Mouse (Mus musculus) embryonic fibroblast, embryonic 13.5 days (primary cell): ENCODE measurements at regions not wholly inside any gene's neighbourhood (a gene's known extent, or its start where the extent isn't known, plus 50 kb on each side); places are given as distances from the start of the nearest gene placed in this dataset.
A peak's percentile ranks its signal among the peaks of the same experiment; 100 is the strongest.

Experiments
- H3K27ac ChIP-seq: 2 replicates; pipeline ENCODE4 v1.5.1; 2012; ENCODE audit warnings: low read length, control low read depth, inconsistent platforms; ENCODE audit not compliant: insufficient read depth
- H3K4me1 ChIP-seq: 2 replicates; pipeline ENCODE4 v1.6.1; 2011; ENCODE audit warnings: low read length; ENCODE audit not compliant: control insufficient read depth, insufficient read depth
- H3K4me3 ChIP-seq: 2 replicates; pipeline ENCODE4 v1.5.1; 2011; ENCODE audit warnings: mild to moderate bottlenecking, control low read depth, low read length; ENCODE audit not compliant: insufficient read depth
- CTCF ChIP-seq: IDR thresholded peaks from 2 replicates; pipeline ENCODE4 v1.5.1; 2011; ENCODE audit warnings: mild to moderate bottlenecking, control low read depth, low read length, moderate library complexity, borderline replicate concordance; ENCODE audit not compliant: insufficient read depth
- POLR2A ChIP-seq: IDR thresholded peaks from 2 replicates; pipeline ENCODE4 v1.6.1; 2011; ENCODE audit warnings: low read depth, mild to moderate bottlenecking, control low read depth, low read length, moderate library complexity

GRCm38 (mm10) chr8:28117997-28118778 lies 670.7 kb downstream of the Poteg start:
- no peaks in the 10 kb centered on the region for H3K4me1 ChIP-seq
- TF ChIP-seq POLR2A (no peak), CTCF (no peak)
- no peak overlapping the region for H3K27ac ChIP-seq
- H3K4me3 ChIP-seq, result no peak overlapping the region

GRCm38 (mm10) chr8:28125021-28125420 lies 677.6 kb downstream of the Poteg start:
- no peak overlapping the region for H3K4me3 ChIP-seq
- H3K27ac ChIP-seq, result no peak overlapping the region
- TF ChIP-seq POLR2A (no peak), CTCF (no peak)
- no peaks in the 10 kb centered on the region for H3K4me1 ChIP-seq

GRCm38 (mm10) chr8:28141916-28142315 lies 694.4 kb downstream of the Poteg start:
- H3K27ac ChIP-seq, result no peak overlapping the region
- no peak overlapping the region for H3K4me3 ChIP-seq
- H3K4me1 ChIP-seq, result 0 out of 2 replicates have a peak, but pooled peaks cover 2% of the 10 kb centered on the region
- TF ChIP-seq POLR2A (no peak), CTCF (no peak)

- Histone ChIP-seq H3K4me3 (no peak overlapping the region), H3K27ac (peak overlapping the region; percentile 70), H3K4me1 (peaks cover 8% of the 10 kb centered on the region)
- TF ChIP-seq CTCF (no peak), POLR2A (no peak)
Observed at GRCm38 (mm10) chr8:28148599-28149452, 701.4 kb downstream of the Poteg start.

GRCm38 (mm10) chr8:28149453-28149767 lies 701.9 kb downstream of the Poteg start:
- TF ChIP-seq CTCF (no peak), POLR2A (no peak)
- H3K27ac ChIP-seq, result peak overlapping the region; percentile 70
- no peak overlapping the region for H3K4me3 ChIP-seq

GRCm38 (mm10) chr8:28160651-28161050 lies 713.2 kb downstream of the Poteg start:
- Histone ChIP-seq H3K27ac (no peak overlapping the region), H3K4me1 (no peaks in the 10 kb centered on the region), H3K4me3 (no peak overlapping the region)
- no peak for TF ChIP-seq CTCF
- TF ChIP-seq POLR2A, result no peak

More at GRCm38 (mm10) chr8:28149453-28149767, 701.9 kb downstream of the Poteg start:
- H3K4me1 ChIP-seq, result peaks cover 8% of the 10 kb centered on the region

GRCm38 (mm10) chr8:28168036-28168435 lies 720.6 kb downstream of the Poteg start:
- no peaks in the 10 kb centered on the region for H3K4me1 ChIP-seq
- H3K27ac ChIP-seq, result no peak overlapping the region
- no peak overlapping the region for H3K4me3 ChIP-seq
- TF ChIP-seq CTCF (no peak), POLR2A (no peak)

- TF ChIP-seq CTCF (no peak), POLR2A (no peak)
- H3K27ac ChIP-seq, result no peak overlapping the region
- no peak overlapping the region for H3K4me3 ChIP-seq
- no peaks in the 10 kb centered on the region for H3K4me1 ChIP-seq
Observed at GRCm38 (mm10) chr8:28171456-28171855, 724.0 kb downstream of the Poteg start.

- Histone ChIP-seq H3K27ac (no peak overlapping the region), H3K4me3 (no peak overlapping the region), H3K4me1 (no peaks in the 10 kb centered on the region)
- TF ChIP-seq POLR2A, result no peak
- no peak for TF ChIP-seq CTCF
Observed at GRCm38 (mm10) chr8:28195943-28196342, 748.5 kb downstream of the Poteg start.

GRCm38 (mm10) chr8:28235562-28235961 lies 788.1 kb downstream of the Poteg start:
- TF ChIP-seq CTCF (no peak), POLR2A (no peak)
- Histone ChIP-seq H3K4me3 (no peak overlapping the region), H3K4me1 (no peaks in the 10 kb centered on the region), H3K27ac (no peak overlapping the region)
